Mouse (Mus musculus) liver, adult 2 months (tissue): ENCODE data around the gene Tcerg1l. TPM values are rescaled to one million over a fixed set of nuclear protein-coding genes. Genes with fewer than 3 reads are reported as not detected.

Source experiments
- DNase-seq: peaks from one replicate; pipeline ENCODE4 v3.0.0-alpha.2; 2011; ENCODE audit warnings: low read depth, low spot score; ENCODE audit errors: extremely low read depth
- H3K27ac ChIP-seq: fragments of 200-500 bp; replicated peaks from 2 replicates; pipeline ENCODE4 v1.5.1; 2012; ENCODE audit warnings: low read depth, mild to moderate bottlenecking, control low read depth, inconsistent platforms, low read length; ENCODE audit not compliant: insufficient read depth
- H3K27me3 ChIP-seq: fragments of 200-500 bp; 2 replicates; pipeline ENCODE4 v1.6.1; 2012; ENCODE audit warnings: mild to moderate bottlenecking, moderate library complexity, low read length, inconsistent platforms; ENCODE audit not compliant: control insufficient read depth, insufficient read depth
- H3K36me3 ChIP-seq: fragments of 200-500 bp; 2 replicates; pipeline ENCODE4 v1.6.1; 2012; ENCODE audit warnings: low read length, inconsistent platforms; ENCODE audit not compliant: control insufficient read depth, insufficient read depth
- H3K4me1 ChIP-seq: fragments of 200-500 bp; 2 replicates; pipeline ENCODE4 v1.6.1; 2011; ENCODE audit warnings: low read length; ENCODE audit not compliant: control insufficient read depth, insufficient read depth
- H3K4me3 ChIP-seq: fragments of 200-500 bp; 2 replicates; pipeline ENCODE4 v1.5.1; 2011; ENCODE audit warnings: low read depth, mild to moderate bottlenecking, control low read depth, low read length, moderate library complexity; ENCODE audit not compliant: insufficient read depth
- H3K79me2 ChIP-seq: fragments of 200-500 bp; 2 replicates; pipeline ENCODE4 v1.6.1; 2012; ENCODE audit warnings: inconsistent platforms, mild to moderate bottlenecking, low read length, moderate library complexity; ENCODE audit not compliant: control insufficient read depth, insufficient read depth
- H3K9ac ChIP-seq: fragments of 200-500 bp; 2 replicates; pipeline ENCODE4 v1.6.1; 2012; ENCODE audit warnings: low read depth, mild to moderate bottlenecking, control low read depth, inconsistent platforms, low read length
- CTCF ChIP-seq: fragments of 200-500 bp; IDR thresholded peaks from 2 replicates; pipeline ENCODE4 v1.5.1; 2011; ENCODE audit warnings: low read depth, low read length, control low read depth
- POLR2A ChIP-seq: fragments of 200-500 bp; IDR thresholded peaks from 2 replicates; pipeline ENCODE4 v1.6.1; 2011; ENCODE audit warnings: low read length, control low read depth; ENCODE audit not compliant: insufficient read depth; ENCODE audit errors: extremely low read depth
- WGBS: fragments of 180-500 bp; shearing (Covaris S2); methylation state at CpG from one replicate; pipeline ENCODE4 v1.1.7; 2018; 5-methylcytosine and 5-hydroxymethylcytosine counted together
- polyA plus RNA-seq: library from polyadenylated mRNA; depleted of rRNA; stranded (reverse); fragments of >200 nt; gene quantifications from 2 replicates; pipeline ENCODE4 v1.2.3, GENCODE M21; 2012
- total RNA-seq: library from RNA; depleted of rRNA; stranded (reverse); fragments of >200 nt; gene quantifications from 2 replicates; pipeline ENCODE4 v1.2.3, GENCODE M21; 2014

Tcerg1l gene
- total and polyA plus RNA-seq, 2 experiments: not detected

- Histone ChIP-seq H3K79me2 (no peaks in the 10 kb centered on the region), H3K27me3 (no peaks in the 10 kb centered on the region), H3K4me3 (no peak overlapping the region), H3K9ac (no peak overlapping the region), H3K27ac (no peak overlapping the region), H3K36me3 (no peaks in the 10 kb centered on the region), H3K4me1 (no peaks in the 10 kb centered on the region)
- TF ChIP-seq POLR2A (no peak), CTCF (no peak)
- DNase-seq: no peak
- 66% methylated on average over 9 of the region's 9 CpGs for WGBS
Observed at GRCm38 (mm10) chr7:138214710-138215109, 182.8 kb downstream of the Tcerg1l start.

- Histone ChIP-seq H3K4me1 (no peaks in the 10 kb centered on the region), H3K79me2 (no peaks in the 10 kb centered on the region), H3K27ac (no peak overlapping the region), H3K9ac (no peak overlapping the region), H3K4me3 (no peak overlapping the region), H3K36me3 (no peaks in the 10 kb centered on the region), H3K27me3 (no peaks in the 10 kb centered on the region)
- TF ChIP-seq CTCF (no peak), POLR2A (no peak)
- DNase-seq: no peak
- 57% methylated on average over 5 of the region's 5 CpGs for WGBS
Observed at GRCm38 (mm10) chr7:138209769-138210168, 187.8 kb downstream of the Tcerg1l start.

GRCm38 (mm10) chr7:138205124-138205523 lies 192.4 kb downstream of the Tcerg1l start:
- Histone ChIP-seq H3K36me3 (no peaks in the 10 kb centered on the region), H3K4me1 (no peaks in the 10 kb centered on the region), H3K4me3 (no peak overlapping the region), H3K9ac (no peak overlapping the region), H3K27ac (no peak overlapping the region), H3K79me2 (no peaks in the 10 kb centered on the region), H3K27me3 (no peaks in the 10 kb centered on the region)
- TF ChIP-seq CTCF: no peak
- 85% methylated on average over 2 of the region's 2 CpGs for WGBS
- no peak for DNase-seq

GRCm38 (mm10) chr7:138202162-138202832 lies 195.2 kb downstream of the Tcerg1l start:
- no peak overlapping the region for H3K27ac ChIP-seq
- DNase-seq: no peak
- no peak overlapping the region for H3K4me3 ChIP-seq
- no peaks in the 10 kb centered on the region for H3K4me1 ChIP-seq
- H3K36me3 ChIP-seq: no peaks in the 10 kb centered on the region
- no peaks in the 10 kb centered on the region for H3K27me3 ChIP-seq
- no peak overlapping the region for H3K9ac ChIP-seq
- no peak for TF ChIP-seq POLR2A
- TF ChIP-seq CTCF: no peak
- 73% methylated on average over 15 of the region's 15 CpGs for WGBS
- no peaks in the 10 kb centered on the region for H3K79me2 ChIP-seq

GRCm38 (mm10) chr7:138199333-138200058 lies 198.0 kb downstream of the Tcerg1l start:
- Histone ChIP-seq H3K36me3 (no peaks in the 10 kb centered on the region), H3K4me3 (no peak overlapping the region), H3K9ac (no peak overlapping the region), H3K27me3 (0 out of 2 replicates have a peak, but pooled peaks cover 3% of the 10 kb centered on the region), H3K27ac (no peak overlapping the region), H3K79me2 (no peaks in the 10 kb centered on the region), H3K4me1 (no peaks in the 10 kb centered on the region)
- DNase-seq: no peak
- no peak for TF ChIP-seq CTCF
- TF ChIP-seq POLR2A: no peak
- 79% methylated on average over 10 of the region's 10 CpGs for WGBS

- TF ChIP-seq CTCF (no peak), POLR2A (no peak)
Observed at GRCm38 (mm10) chr7:138196139-138196538, 201.4 kb downstream of the Tcerg1l start.

More at GRCm38 (mm10) chr7:138196139-138196538, 201.4 kb downstream of the Tcerg1l start:
- H3K4me3 ChIP-seq: no peak overlapping the region
- no peaks in the 10 kb centered on the region for H3K79me2 ChIP-seq
- no peak overlapping the region for H3K27ac ChIP-seq
- H3K9ac ChIP-seq: no peak overlapping the region
- 0 out of 2 replicates have a peak, but pooled peaks cover 3% of the 10 kb centered on the region for H3K27me3 ChIP-seq
- no peaks in the 10 kb centered on the region for H3K4me1 ChIP-seq
- WGBS: 48% methylated on average over 2 of the region's 2 CpGs
- no peaks in the 10 kb centered on the region for H3K36me3 ChIP-seq
- no peak for DNase-seq
